Mouse (Mus musculus) brain, embryonic 14.5 days (tissue): ENCODE results near the gene Baz2b.

Source experiments
- CTCF ChIP-seq: fragments of 200-500 bp; IDR thresholded peaks from 2 replicates; pipeline ENCODE4 v1.5.1; 2012; ENCODE audit warnings: inconsistent platforms, mild to moderate bottlenecking, moderate library complexity, borderline replicate concordance; ENCODE audit not compliant: insufficient read depth, insufficient read length; ENCODE audit errors: extremely low read depth
- POLR2A ChIP-seq: fragments of 200-500 bp; IDR thresholded peaks from 2 replicates; pipeline ENCODE4 v1.6.1; 2012; ENCODE audit warnings: mild to moderate bottlenecking, inconsistent platforms, borderline replicate concordance; ENCODE audit not compliant: poor library complexity, insufficient read depth, insufficient read length, severe bottlenecking; ENCODE audit errors: extremely low read depth

DNA sequence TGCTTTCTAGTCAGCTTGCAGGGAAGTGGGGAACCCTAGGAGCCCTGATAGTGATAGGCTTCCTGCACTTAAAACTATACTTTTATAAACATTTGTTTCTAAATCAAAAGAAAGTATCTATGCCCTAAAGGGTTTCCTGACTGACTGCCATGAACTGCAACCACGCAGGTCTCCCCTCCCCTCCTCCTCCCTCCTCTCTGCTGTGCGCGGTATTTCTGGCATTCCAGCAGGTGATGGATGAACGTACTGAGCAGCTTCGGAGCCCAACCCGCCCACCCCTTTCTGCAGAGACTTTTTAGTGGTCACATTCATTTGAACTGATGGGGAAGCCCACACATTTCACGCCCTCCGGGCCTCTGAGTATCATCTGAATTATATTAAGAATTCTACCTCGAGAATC, 273.3 kb downstream of the Baz2b start:
- TF ChIP-seq POLR2A (no peak), CTCF (no peak)
